Mouse (Mus musculus) bone marrow macrophage, adult 2 months (primary cell): ENCODE data around the gene Tmem203.

Source experiments
- CTCF ChIP-seq: IDR thresholded peaks from 2 replicates; pipeline ENCODE4 v1.5.1; 2012; ENCODE audit warnings: low read depth, mild to moderate bottlenecking, low read length, moderate library complexity
- POLR2A ChIP-seq: IDR thresholded peaks from 2 replicates; pipeline ENCODE4 v1.6.1; 2012; ENCODE audit warnings: mild to moderate bottlenecking, low read depth, low read length, borderline replicate concordance

DNA sequence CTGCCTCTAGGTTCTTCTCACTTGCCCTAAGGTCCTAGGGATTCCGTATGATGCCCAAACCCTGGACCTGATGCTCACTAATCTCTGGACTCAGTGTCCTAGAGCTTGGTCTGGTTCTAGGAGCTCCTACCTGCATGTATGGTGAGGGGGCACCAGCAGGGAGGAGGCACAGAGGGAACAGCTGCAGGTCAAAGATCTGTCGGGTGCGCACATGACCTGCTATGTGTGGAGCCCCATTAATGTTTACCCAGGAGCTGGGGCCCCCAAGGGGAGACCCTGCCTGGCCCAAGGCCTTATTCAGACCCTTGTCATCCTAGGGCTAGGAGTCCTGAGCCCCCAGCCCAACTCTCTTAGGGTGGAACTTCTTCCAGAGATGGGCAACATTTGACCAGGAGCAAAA is 21.2 kb upstream of the Tmem203 start, which contains the start of gene Slc34a3:
- TF ChIP-seq POLR2A: no peak
- no peak for TF ChIP-seq CTCF
